Comparison of ENCODE assay signal across 17 mouse cellular contexts in genomic region chr16:12206951-12207350, GRCm38 (mm10).
A peak's percentile ranks its signal among the peaks of the same experiment; 100 is the strongest.
DNase-seq lines count a peak whose midpoint lies in the region; ATAC-seq lines count a peak whose summit lies in the region.
"Had no signal": no experiment of that assay in that cellular context is flagged by ENCODE, and none has a peak within 500 bp of the region (broad histone marks: within the 10 kb centered on the region; RNA-seq: fewer than 3 reads in every experiment).

No protein-coding gene starts in this region.

- ATAC-seq in common myeloid progenitor, adult 5-6 weeks (replicated peaks; ENCODE audit: low read depth, poor library complexity, severe bottlenecking) = peak; percentile 82
- ATAC-seq in megakaryocyte, adult 5-6 weeks (ENCODE audit: poor library complexity, severe bottlenecking) = peak; percentile 43; the same call in 1 of the 2 replicates
- ATAC-seq: forebrain, embryonic 13.5 days; forebrain, embryonic 15.5 days; forebrain, postnatal 0 days had no signal

- intact Hi-C loops in heart, postnatal 25 days (cut with DNase I) = loop anchor here (10.0 kb wide), 1 partner anchor 782 kb away; no protein-coding TSS in a partner anchor
- intact Hi-C loops in heart, postnatal 14 days (cut with DNase I) = loop anchor here (10.0 kb wide), 1 partner anchor 742 kb away; no protein-coding TSS in a partner anchor

- DNase-seq in 416B (ENCODE audit: low read depth) = peak; percentile 8
- DNase-seq in left cerebral cortex, adult 8-10 months (ENCODE audit: low spot score in 2 of 2) = no peak
- no peak for DNase-seq in heart, postnatal 25 days (ENCODE audit: low spot score)
- no peak for DNase-seq in heart, postnatal 14 days
- DNase-seq: adrenal gland, adult 2 months; adrenal gland, postnatal 10 days; adrenal gland, postnatal 25 days; cerebellum, adult 18-20 months; cerebellum, adult 8-10 months; cerebellum, adult 9-11 months; cerebellum, postnatal 14 days; cerebellum, postnatal 36 days; forebrain, postnatal 0 days had no signal
